Mouse (Mus musculus) heart, postnatal 0 days (tissue): ENCODE data around the gene Scrn3.

ENCODE experiments used
- CTCF ChIP-seq: IDR thresholded peaks from 2 replicates; pipeline ENCODE4 v1.5.1; 2016; ENCODE audit warnings: antibody characterized with exemption, control low read depth, low read depth
- EP300 ChIP-seq: IDR thresholded peaks from 2 replicates; pipeline ENCODE4 v1.6.1; 2016; ENCODE audit warnings: antibody characterized with exemption, low read depth

GRCm38 (mm10) chr2:73351496-73351895 lies 39.1 kb downstream of the Scrn3 start:
- no peak for TF ChIP-seq EP300
- TF ChIP-seq CTCF = no peak
